Mouse (Mus musculus) cerebellum, adult 2 months (tissue): ENCODE data around the gene Atf6.

Experiments
- CTCF ChIP-seq: fragments of 200-500 bp; IDR thresholded peaks from 2 replicates; pipeline ENCODE4 v1.5.1; 2011; ENCODE audit warnings: low read depth, mild to moderate bottlenecking, control low read depth, low read length, moderate library complexity, borderline replicate concordance; ENCODE audit not compliant: insufficient read depth
- POLR2A ChIP-seq: fragments of 200-500 bp; IDR thresholded peaks from 2 replicates; pipeline ENCODE4 v1.6.1; 2011; ENCODE audit warnings: low read length, control low read depth, borderline replicate concordance; ENCODE audit not compliant: insufficient read depth

- TF ChIP-seq CTCF (peak; percentile 37; the same call in 1 of the 2 replicates), POLR2A (no peak)
Observed at GRCm38 (mm10) chr1:170900799-170901467, 33.4 kb upstream of the Atf6 start.
